Mouse (Mus musculus) skeletal muscle tissue, adult 2 months (tissue): Measurements from ENCODE around the gene Lypd6b.
A peak's percentile ranks its signal among the peaks of the same experiment; 100 is the strongest.

ENCODE experiments used
- DNase-seq: peaks from one replicate; pipeline ENCODE4 v3.0.0-alpha.2; 2012; ENCODE audit warnings: low read depth, low spot score

The Lypd6b gene

DNA sequence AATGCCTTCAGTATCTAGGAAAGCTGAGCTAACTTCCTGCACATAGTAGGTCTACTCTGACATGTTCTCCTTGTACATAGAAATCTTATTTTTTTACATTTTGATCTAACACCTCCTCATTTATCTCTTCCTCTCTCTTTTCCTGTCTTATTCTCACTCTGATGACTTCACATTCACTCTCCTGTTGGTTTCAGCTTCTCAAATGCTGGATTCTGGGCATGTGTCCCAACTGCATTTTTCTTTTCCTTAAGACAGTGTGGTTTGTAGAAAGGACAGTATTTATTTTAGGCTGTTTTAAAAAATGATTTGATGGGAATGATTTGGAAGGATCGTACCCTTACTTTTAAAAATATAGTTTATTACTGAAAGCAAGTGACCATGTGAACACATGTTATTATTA is 34.8 kb downstream of the Lypd6b start:
- DNase-seq, result no peak

DNA sequence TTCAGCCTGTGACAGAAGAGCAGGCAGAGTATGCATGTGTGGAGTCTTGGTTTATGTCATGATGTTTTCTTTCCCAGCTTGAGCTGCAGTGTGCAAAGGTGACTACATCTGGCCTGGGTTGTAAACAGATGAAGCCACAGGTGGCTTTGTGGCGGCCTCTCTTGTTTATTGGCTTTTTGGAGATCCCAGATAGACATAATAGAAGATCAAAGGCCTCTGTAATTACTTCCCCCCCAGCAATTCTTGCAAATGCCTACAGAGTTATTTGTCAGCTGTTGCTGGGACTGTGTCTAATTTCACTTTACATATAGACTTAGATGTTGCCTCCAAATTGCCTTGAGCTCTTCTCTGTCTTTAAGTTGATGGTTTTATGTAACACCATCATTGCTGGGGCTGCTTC is 38.1 kb downstream of the Lypd6b start:
- DNase-seq, result no peak

DNA sequence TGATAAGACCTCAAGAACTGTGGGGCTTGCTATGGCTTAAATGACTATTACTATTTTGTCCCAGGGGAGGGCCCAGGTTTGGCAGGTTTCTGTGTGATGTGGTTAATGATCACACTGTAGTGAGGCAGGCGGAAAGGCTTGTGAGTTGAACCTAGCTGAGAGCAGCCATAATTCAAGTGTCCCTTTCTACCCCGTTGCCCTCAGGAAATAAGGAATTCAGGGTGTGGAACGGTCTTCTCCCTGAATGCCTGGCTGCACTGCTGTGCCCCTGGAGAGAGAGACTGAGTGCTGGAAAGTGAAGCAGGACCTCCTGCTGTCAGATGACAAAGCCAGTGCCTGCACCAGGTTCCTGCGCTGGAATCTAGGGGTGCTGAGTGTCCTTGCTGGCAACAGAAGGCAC is 40.3 kb downstream of the Lypd6b start:
- no peak for DNase-seq

DNA sequence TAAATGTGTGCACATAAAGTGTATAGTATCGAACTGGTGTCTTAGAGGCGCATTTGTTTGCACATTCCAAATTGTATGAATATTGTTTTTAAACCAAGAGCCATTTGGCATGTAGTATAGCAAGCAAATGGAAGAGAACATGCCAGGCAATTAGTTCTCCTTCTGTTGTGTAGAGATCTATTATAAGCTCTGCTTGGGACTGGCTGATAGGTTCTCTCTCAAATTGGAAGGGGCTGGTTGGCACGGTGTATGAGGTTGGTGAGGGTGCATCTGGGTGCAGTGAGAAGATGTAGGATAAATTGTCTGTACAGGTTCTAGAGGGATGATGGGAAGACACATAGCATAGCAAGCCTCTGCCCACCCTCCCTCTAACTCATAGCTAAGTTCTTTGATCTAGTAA is 42.9 kb downstream of the Lypd6b start:
- DNase-seq, result no peak

DNA sequence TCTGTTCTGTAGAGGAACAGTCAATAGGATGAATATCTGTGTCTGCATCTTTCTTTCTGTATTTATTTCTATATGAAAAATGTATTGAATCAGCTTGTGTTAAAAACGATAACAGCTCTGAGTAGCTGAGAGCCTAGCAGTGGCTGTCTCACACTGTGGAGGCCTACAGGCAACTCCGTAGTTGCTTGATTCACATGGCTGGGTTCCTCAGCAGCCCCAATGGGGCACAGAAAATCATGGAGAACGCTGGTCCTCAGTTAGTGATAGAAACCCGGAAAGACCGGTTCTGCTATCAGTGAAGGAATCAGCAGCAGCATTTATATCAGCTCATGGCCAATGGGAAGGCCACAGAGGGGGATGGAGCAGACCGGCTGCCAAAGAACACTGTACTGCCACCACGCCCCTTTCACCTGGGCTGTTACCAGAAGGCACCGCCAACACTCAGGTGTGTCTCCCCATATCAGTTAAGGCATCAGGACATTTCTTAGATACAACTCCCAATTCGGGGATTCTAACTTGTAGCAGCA is 44.9 kb downstream of the Lypd6b start:
- DNase-seq, result no peak

DNA sequence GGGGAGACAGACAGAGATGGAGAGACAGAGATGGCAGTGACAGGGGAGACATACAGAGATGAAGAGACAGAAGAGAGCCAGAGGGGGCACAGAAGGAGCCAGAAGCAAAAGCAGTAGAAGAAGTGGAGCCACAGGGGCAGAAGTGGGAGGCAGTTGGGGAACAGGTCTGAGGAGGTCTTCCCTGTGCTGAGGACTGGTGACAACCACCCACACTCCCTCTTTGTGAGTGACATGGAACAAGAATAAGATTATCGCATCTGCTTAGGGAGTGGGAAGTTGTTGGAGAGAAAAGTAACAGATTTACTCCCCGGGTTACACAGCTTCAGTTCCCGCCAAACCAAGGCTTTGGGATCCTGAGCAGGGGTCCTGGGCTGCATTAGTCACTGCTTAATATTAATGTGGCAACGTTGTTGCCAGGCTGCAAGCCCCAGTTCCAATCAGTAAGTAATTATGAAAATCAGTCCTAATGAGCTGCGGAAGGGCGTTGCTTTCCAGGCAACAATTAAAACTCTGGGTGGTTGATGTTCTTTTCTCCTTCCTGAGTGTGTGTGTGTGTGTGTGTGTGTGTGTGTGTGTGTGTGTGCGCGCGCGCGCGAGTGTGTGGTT is 50.1 kb downstream of the Lypd6b start:
- no peak for DNase-seq

DNA sequence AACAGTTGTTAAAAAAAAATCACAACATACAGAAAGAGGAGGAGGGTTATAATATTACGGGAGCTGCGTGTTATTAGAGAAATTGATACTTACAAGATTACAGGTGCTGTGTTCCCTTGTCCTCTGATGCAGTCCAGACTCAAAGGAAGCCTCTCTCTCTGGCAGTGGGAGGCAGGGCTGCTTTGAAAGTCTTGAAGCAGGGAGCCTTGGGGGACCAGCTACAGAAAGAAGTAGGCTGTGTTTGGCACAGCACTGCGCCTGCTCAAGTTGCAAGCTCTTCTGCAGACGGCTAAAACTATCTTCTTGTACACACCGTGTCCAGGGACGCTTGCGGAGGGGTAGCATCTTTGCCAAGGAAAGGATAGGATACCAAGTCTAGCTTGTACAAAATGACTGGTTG is 51.1 kb downstream of the Lypd6b start:
- DNase-seq, result no peak

DNA sequence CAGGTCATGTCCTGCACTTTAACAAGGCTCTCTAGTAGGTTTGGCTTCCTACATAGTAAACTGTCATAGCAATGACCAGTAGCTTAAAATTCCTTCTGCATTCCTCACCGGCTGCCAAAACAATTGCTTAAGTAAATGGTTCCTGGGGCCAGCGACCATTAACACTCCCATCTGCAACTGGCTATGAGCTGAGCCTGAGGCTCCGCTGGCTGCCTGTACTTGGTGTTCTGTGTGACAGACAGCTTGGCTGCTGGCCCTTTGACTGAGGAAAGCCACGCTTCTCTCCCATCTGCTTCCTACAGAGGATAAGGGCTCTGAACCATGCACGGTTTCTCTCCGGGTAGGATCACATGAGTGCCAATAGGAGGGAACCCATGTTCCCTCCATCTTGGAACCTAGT is 53.1 kb downstream of the Lypd6b start:
- peak; percentile 29 for DNase-seq

DNA sequence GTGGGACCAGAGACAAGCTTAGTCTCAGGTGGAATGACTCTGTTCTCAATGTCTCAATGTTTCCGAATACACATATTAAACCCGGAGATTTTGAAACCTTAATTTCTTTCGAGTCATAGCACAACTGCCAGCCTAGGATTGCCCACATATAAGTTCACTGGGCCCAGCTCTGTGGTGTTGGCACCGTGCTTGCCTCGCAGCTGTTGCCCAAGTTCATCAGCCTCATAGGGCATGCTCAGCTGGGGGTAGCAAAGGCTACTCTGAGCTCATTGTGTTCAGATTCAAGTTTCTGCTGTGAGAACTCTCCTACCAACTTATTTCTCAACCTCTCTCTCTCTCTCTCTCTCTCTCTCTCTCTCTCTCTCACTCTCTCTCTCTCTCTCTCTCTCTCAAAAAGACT is 53.6 kb downstream of the Lypd6b start:
- DNase-seq, result peak; percentile 5

DNA sequence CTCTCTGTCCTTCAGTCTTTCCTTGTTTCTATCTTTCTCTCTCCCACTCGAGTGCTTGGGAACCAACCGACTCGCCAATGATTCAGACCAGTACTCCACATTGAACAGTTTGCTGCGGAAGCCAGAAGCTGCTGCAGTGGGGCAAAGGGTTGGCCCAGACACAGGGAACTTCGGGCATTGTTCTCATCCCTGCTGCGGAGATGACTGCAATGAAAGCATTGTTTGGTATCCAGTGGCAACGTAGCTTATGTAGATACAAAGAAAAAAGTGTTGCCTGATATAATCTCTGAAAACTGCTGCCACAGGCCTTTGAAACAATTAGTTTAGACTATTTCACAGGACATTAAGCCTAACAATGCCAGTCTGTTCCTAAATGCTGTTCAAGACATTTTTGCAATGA is 57.6 kb downstream of the Lypd6b start:
- DNase-seq, result no peak

DNA sequence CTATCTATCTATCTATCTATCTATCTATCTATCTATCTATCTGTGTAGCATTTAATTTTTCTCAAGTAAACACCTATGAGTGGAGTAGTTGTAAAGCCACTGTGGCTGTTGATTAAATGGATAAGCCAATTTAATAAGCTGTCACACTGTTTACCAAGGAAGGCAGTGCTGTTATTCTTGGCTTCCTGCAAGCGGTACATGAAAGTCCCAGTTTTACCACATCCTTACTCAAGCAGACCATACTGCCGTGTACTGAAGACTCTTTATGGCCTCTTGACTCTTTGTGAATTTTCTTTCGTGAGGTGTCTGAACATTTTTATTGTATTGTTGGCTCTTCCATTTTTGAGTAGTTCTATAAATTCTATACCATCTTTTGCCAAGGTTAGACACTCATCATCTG is 58.6 kb downstream of the Lypd6b start:
- DNase-seq, result no peak

DNA sequence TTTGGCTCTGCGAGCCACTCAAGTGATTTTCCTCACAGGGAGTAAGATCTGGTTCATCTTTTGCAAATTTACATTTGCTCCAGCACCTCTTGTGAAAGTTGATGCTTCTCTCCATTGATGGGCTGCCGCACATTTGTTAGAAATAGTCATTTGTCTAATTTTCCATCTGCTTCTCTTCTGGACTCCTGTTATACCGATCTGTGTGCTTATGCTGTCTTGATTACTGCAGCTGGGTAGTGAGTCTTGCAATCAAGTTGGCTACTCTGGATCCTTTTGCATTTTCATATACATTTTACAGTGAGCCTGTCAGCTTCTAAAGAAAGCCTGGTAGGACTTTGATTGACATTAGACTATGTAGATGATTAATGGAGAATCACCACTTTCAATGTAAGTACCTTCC is 59.4 kb downstream of the Lypd6b start:
- no peak for DNase-seq

DNA sequence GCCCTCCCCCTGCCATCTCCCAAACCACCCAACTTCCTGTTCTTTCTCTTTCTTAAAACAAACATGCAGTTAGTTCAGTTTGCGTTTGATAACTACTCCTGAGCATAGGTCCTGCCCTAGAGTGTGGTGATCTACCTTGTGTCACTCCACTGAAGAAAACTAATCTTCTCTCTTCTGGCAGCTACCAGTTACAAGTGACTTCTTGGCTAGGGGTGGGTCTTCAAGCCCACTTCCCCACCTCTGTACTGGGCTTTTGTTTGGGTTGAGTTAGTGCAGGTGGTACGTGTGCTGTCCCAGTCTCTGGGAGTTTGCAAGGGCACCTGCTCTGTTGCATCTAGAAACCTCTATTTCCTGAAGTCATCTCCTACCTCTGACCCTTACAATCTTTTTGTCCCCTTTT is 60.3 kb downstream of the Lypd6b start:
- no peak for DNase-seq

DNA sequence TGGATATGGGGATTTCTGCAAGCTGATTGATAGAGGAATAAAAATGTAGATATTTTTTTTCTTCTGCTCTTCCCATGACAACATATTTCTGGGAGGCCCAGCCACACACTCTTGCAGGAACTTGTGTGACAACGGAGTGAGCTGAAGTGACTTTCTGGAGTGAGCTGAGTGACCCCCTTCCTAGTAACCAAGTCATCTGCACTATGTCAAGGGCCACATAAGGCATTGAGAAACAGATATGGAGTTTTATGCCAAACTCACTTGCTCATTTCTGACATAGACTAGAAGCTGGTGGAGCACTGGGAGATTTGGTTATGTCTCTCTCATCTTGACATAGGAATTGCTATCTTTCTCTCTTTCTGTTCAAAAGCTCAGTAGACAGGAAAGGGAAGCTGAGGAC is 62.3 kb downstream of the Lypd6b start:
- DNase-seq, result no peak

DNA sequence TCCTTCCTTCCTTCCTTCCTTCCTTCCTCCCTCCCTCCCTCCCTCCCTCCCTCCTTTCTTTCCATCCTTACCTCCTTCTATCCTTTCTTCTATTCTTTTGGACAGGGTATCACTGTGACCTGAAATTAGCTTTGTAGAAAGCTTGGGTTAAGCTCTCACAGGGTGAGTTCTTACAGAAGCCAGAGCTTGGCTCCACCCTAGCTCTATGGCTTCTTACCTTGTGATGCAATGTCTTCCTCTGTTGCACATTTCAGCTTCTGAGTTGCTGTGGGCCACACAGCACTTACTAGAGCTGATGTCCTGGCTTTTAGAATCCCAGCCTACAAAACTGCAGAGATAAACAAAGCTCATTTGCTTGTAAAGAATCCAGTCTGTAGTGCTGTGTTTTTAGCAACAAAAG is 64.5 kb downstream of the Lypd6b start:
- DNase-seq, result no peak

DNA sequence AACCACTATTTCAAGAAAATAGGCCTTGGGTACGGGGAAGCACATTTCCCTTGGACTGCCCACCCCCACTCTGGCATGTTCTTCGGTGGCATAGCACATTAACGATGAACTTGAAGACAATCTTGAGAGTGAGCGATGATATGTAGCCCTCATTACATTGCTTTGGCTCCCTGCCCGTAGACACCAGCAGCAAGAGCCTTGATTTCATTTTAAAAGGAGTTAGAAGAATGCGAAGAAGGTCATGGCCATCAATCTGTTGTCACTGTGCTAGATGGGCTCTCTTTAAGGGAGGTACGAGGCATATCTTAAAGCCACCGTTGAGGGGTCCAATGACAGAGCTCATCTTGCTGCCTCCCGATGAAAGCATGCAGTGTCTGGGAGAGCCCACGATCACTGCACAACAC is 68.7 kb downstream of the Lypd6b start:
- DNase-seq, result no peak

DNA sequence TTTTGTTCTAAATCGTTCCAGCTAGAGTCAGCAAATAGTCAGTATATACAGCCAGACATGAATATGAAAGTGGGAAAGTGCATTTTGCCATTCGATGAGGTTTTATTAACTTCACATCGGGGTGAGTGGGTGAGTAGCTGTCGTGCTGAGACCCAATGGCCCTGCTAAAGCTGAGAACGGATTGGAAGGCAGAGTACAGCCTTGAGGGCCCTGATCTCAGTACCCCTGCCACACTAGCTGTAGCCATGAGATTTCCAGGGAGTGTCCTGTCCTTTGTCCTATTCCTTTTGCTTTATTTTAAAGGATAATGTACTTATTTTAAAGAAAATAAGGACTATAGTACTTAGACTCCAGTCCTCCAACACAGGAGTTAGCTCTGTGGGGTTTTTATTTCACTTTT is 69.1 kb downstream of the Lypd6b start:
- no peak for DNase-seq

DNA sequence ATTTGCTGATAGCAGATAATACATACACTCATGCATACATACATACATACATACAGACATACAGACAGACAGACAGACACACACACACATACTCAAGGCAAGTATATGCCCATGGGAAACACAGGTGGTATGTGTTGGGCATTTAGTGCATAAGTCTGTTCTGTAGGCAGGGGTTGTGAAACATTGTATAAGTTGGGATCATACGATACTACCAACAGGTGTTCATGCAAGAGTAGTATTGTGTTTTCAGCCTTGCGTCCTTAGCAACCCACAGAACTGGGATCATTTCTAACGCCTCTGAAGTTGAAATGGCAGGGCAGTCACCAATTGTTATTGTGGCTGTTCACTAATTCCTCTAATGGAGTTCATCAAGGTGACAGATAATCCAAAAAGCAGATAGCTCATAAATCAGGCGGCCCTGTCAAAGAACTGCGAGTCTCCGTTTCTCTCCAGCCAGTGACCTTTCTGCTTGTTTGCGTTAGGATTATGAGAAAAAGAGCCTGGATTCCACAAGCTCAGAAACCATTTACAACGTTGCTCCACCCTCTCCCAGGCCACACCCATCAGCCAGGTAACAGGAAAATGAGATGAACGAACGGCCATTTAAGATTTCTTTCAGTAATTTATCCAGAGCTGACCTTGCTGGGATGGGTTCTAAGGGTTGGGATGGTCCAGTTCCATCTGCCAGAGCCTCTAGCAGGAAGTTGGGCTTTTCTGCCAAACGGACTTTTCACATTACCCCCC is 72.9 kb downstream of the Lypd6b start:
- DNase-seq, result no peak

DNA sequence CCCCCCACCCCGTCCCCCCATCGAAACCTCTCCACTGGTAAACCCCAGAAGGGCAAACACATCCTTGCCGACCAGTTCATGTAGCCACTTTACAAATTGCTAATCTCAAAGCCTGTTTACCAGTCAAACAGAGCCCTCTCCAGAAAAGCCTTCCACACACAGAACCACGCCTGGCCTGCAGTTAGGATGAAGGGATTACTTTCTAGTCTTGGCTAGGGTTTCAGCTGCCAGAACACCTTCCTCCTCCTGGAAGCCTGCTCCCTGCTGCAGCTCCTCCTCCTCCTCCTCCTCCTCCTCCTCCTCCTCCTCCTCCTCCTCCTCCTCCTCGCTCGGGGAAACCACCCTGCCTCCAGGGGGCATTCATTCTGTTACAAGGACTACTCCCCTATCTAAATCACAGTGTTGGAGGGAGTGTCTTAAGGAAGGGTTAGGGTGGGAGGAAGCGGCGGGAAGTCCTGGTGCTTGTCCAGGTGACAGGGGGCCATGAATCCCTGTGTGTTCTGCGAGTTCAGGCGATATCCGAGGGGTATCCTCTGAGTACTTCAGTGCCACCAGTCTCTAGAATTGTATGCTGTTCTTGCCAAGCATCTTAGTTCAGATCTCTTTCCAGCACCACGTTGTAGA is 73.6 kb downstream of the Lypd6b start:
- DNase-seq, result no peak

DNA sequence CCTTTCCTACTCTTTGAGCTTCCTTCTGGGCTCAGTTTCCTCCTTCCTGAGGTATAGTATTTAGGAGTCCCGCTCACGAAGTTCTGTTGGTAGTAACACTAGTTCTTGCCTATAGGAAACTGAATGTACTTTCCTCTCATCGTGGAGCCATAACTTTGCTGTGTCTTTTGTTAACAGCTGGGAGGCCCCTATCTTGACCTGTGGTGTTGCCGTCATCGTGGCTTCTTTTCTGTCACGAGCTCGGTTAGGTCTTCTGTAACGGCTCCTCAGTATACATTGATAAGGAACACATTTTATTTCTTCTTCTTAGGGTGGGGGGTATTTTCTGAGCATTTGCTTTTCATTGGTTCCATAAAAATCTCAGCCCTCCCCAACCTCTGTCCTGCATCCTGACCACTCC is 74.2 kb downstream of the Lypd6b start:
- DNase-seq, result no peak

DNA sequence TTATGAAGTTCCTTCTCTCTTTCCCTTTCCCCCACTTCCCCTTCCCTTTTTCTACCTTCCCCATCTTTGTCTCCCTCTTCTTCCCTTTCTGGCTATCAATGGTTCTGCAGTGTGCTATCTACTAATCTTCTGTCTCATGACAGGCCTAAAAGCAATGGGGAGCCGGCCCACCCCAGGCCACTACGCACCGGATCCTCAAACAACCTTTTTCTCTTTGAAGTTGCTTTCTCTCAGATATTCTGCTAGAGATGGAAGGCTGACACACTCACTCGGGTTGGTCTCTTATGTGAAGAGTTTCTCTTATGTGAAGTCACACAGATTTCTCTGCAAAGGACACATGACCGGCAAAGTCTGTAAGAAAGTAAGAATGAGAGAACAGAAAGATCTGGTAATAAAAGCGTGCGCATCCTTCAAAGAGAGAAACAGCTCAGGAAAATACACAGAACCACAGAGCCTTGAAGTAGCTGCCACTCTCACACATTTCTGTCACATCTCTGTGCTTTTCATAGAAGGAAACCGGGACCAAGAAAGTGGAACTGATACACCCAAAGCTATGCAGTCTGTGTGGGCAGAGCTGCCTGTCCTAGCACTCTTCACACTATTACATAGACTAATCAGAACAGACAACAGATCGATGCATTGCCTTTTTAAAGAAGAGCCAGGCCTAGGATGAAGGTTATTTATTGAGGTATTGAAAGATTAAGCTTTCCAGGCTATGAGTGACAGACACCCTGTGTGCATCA is 80.8 kb downstream of the Lypd6b start:
- no peak for DNase-seq

DNA sequence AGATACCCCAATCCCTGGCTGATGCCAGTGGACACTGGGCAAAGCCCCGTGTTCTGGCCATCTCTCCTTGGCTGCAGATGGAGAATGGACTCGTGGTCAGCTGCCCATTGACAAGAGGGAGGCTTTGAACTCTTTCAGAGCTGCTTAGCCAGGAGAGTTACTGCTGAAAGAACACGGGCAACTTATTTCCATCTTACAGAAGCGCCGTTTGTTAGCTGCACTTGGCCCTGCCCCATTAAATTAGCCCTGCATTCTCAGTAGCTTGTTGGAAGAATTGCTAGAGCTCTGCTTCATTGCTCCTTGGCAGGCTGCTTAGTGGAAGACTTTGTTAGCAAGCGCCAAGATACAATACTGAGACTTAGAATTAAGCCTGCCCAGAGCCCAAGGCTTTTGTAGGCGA is 81.6 kb downstream of the Lypd6b start:
- DNase-seq, result no peak
